Mouse (Mus musculus) cerebellum, adult 2 months (tissue): ENCODE results near the gene Ghrhr.

Experiments used
- CTCF ChIP-seq: fragments of 200-500 bp; IDR thresholded peaks from 2 replicates; pipeline ENCODE4 v1.5.1; 2011; ENCODE audit warnings: low read depth, mild to moderate bottlenecking, control low read depth, low read length, moderate library complexity, borderline replicate concordance; ENCODE audit not compliant: insufficient read depth
- POLR2A ChIP-seq: fragments of 200-500 bp; IDR thresholded peaks from 2 replicates; pipeline ENCODE4 v1.6.1; 2011; ENCODE audit warnings: low read length, control low read depth, borderline replicate concordance; ENCODE audit not compliant: insufficient read depth

DNA sequence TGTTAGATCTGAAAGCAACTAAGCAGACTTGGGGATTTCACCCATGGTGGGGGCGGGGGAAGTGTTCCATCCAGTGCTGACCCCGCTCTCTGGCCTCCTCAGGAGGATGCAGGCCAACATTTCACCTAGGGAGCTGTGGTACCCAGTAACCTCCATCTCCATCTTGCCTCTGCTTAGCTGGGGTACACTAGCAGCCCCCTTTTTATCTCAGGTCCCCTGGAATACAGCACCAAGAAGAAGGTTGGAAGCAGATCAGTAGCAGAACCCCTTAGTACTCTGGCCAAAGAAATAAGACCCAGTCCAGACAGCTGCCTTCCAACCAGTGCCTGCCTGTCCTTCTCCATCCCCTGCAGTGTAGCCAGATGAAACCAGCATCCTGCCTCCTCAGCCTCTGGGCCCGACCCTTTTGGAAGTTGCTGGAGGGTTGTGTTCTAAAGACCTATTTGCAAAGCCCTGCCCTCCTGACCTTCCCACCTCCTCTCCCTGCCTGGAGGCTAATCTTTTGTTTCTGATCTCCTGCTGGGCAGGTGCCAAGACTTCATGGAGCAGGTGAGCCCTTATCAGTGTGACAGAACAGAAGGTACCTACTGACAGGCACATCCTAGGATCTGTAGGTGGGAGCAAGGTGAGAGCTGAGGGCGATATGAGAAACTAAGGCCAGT, 21.5 kb upstream of the Ghrhr start:
- TF ChIP-seq CTCF (no peak), POLR2A (no peak)
